Mouse (Mus musculus): ENCODE data around the gene Supt6. TPM values are rescaled to one million over a fixed set of nuclear protein-coding genes. Genes with fewer than 3 reads are reported as not detected.
"Not testable (repeated sequence)": the region's sequence is repeated elsewhere in the genome, so short reads cannot be mapped to it uniquely, and the experiment has no call there.

The Supt6 gene
- total RNA-seq, 2 experiments from 2014 or later = 30.3 to 35.3 TPM

DNA sequence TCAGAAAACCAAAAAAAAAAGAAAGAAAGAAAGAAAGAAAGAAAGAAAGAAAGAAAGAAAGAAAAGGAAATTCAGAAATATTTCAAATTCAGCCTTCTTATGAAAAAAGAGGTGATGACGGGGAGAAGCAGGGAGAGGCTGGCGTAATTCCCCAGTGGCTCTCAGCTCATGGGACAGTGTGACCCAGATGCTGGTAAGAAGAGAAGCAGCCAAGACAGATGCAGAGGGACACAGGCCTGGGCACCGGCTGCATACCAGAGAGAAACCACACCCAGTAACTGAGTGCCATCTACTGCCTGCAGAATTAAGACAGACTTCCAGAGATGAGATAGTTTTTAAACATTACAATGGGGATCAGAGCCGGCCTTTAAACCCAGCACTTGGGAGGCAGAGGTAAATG, 22.2 kb downstream of the Supt6 start:
- no peak for DNase-seq

DNA sequence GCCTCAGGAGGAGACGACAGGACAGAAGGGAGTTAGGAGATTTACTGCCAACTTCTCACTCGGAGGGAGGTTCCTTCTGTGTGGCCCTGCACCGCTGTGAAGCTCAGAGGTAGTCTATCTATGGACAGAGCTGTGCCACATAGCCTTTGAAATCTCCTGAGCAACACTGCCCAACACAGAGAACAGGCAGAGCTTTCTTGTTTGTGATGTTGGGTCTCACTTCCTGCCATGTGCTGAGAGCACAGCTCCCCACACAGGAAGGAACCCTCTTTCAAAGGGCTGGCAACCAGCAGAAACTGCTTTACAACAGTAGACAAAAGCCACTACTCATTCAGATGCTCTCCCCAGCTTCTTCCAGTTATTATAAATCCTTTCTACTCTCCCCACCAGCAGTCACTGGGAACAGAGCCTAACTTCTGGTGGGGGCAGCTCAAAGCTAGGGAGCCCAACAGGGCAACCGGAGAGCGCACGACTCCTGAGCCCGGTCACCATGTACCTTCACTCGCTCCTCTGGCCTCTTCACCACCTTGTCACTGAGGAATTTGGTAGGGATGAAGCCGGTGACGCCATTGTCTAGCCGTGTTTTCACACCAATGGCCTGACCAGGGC, 30.0 kb downstream of the Supt6 start:
- no peak for DNase-seq

- no peak for DNase-seq
Measured at GRCm38 (mm10) chr11:78213086-78213817, 32.5 kb downstream of the Supt6 start.

GRCm38 (mm10) chr11:78211513-78211912, 34.3 kb downstream of the Supt6 start:
- no peak for DNase-seq

DNA sequence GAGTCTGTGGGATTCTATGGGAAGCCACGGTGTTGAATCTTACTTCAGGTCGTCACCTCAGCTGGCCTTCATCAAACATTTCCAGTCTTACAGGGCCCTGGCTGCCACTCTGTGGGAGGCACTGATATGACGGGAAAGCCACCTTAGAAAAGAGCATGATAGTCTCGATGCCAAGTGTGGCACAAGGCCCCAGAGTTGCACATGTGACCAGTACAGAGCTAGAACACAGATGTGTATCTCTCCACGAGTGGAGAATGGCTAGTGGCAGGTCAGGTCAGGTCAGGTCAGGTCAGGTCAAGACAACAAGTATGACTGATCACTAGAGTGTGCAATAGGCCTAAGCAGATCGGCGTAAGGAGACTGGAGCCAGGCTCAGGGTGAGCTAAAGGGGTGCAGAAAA, 35.2 kb downstream of the Supt6 start:
- DNase-seq = no peak

DNA sequence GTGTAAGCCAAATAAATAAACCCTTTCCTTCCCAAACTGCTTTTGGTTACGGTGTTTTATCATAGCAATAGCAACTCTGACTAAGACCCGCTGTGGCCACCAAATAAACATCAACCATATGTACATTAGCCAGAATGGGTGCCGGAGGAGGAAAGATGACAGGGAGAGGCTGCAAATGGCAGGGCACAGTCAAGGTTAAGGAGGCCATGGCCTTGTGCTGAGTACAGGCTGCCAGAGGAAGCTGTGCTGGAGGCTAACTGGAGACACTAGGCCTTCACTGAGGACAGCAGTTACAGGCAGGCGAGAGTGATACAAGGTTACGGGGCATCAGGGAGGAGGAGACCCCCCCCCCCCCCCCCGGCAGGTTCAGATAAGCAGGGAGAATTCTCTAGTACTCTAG, 35.9 kb downstream of the Supt6 start:
- no peak for DNase-seq

GRCm38 (mm10) chr11:78207190-78207589, 38.6 kb downstream of the Supt6 start:
- no peak for DNase-seq

DNA sequence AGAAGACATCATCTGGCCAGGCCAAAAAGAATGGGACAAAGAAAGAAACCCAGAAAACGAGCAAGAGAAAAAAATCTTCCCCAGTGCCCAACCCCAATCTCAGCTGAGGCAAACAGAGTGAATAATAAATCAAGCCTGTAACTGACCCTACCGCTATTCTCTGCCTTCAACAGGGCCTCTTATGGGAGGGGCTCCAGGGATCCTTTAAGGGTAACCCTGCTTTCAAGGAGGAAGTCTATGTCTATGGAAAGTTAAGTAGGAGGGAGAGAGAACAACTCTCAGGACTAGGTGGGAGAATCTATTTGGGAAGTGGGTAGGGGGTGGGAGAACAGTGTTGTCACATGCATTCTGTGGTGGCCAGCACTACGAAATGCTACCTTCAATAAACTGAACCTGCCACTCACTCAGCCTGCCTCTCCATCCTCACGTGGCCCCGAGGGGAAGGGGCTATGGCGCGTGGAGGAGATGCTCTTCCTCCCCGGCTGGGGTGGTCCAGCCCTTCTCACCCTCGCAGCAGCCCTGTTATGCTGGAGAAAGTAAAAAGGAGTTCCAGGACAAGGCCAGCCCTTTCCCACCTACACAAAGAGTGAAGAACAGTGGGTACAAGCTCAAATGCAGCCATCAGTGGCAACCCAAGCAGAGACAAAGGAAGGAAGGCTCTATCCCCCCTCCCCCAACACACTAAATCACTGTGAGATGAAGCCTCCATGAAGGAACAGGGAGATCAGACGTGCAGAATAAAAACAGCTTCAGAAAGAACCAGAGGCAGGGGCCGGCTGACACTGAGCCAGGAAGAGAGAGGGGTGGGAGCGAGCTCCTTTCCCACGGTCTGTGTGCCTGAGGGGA, 40.2 kb downstream of the Supt6 start:
- no peak for DNase-seq

GRCm38 (mm10) chr11:78204287-78204686, 41.5 kb downstream of the Supt6 start:
- no peak for DNase-seq

GRCm38 (mm10) chr11:78202372-78202771, 43.4 kb downstream of the Supt6 start:
- no peak for DNase-seq

GRCm38 (mm10) chr11:78195101-78195863, 50.5 kb downstream of the Supt6 start:
- no peak for DNase-seq

DNA sequence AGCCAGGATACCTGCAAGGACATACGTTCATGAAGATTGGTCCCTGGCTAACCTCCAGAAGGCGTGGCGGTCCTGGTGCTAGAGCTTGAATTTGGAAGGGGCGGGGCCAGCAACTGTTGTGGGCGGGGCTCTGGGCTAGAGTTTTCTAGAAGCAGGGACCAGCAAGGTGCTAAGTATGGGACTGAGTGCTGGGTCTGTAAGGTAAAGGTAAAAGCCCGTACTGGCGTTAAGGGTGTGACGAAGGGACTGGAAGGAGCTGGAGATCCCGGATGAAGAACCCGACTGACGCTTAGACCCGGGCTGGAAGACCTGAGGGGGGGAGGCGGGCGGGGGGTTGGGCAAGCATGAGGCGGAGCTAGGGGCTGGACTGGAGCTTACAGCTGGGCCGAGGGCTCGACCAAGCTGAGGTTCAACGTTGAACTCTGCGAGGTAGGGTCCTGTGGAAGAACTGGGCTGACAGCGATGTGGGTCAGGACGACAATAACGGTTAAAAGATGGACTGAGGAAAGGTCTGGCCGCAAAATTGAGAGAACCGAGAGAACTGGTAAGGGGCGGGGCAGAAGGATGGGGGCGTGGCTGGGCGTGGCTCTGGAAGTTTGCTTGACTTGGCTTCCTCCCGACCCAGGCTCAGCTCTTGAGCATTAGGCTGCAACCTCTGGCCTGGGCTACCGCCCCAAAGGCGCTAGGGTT, 51.2 kb downstream of the Supt6 start:
- DNase-seq = peak; percentile 74

GRCm38 (mm10) chr11:78193113-78193512, 52.7 kb downstream of the Supt6 start, which contains the start of gene Proca1:
Gene Proca1, plus strand, starts transcription at chr11:78193392.
- DNase-seq = no peak

GRCm38 (mm10) chr11:78190041-78190440, 55.7 kb downstream of the Supt6 start:
- no peak for DNase-seq

GRCm38 (mm10) chr11:78189234-78190040, 56.4 kb downstream of the Supt6 start:
- peak; percentile 73 for DNase-seq

- peak; percentile 79 for DNase-seq
Measured at GRCm38 (mm10) chr11:78188331-78189233, 57.2 kb downstream of the Supt6 start, which contains the start of gene Rab34. Gene Rab34, plus strand, starts transcription at chr11:78188430.

DNA sequence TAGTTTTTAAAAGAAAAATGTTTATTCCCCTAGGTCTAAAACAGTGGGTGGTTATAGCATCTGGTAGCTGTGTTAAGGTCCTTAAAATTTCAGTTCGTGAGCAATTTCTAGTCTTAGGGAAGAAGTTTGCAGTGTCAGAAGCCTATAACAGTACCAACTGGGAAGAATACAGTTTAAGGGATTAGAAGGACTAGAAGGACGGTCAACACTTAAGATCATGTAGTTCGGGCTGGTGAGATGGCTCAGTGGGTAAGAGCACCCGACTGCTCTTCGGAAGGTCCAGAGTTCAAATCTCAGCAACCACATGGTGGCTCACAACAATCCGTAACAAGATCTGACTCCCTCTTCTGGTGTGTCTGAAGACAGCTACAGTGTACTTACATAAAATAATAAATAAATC, 61.1 kb downstream of the Supt6 start:
- DNase-seq = not testable (repeated sequence)

DNA sequence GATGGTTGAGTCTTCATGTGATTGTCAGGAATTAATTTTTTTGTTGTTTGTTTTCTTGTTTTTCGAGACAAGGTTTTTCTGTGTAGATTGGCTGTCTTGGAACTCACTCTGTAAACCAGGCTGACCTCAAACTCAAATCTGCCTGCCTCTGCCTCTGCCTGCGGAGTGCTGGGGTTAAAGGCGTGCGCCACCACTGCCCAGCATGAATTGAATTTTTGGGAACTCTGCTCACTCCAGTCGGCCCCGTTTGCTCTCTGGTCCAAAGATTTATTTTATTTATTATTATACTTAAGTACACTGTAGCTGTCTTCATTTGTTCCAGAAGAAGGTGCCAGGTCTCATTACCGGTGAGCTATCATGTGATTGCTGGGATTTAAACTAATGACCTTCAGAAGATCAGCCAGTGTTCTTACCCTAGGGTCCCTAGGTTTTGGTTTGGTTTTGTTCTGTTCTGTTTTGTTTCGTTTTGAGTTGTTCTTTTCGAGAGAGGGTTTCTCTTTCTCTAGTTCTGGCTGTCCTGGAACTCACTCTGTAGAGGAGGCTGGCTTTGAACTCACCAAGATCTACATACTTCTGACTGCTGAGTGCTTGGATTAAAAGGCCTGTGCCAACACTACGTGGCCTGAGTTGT, 61.8 kb downstream of the Supt6 start:
- DNase-seq = no peak

Measured in gastrocnemius, postnatal 10 days (tissue).